Mouse (Mus musculus) spleen, adult 18-20 months (tissue): ENCODE measurements around the gene Pde10a.

ENCODE experiments used
- DNase-seq, 2 experiments: peaks; one replicate each; pipeline ENCODE4 v3.0.0; 2022; ENCODE audit warnings: mixed read lengths in 2 of 2

Gene Pde10a

GRCm38 (mm10) chr17:8526815-8527261, 1.7 kb downstream of the Pde10a start:
- no peak for DNase-seq

- DNase-seq = no peak
Measured at GRCm38 (mm10) chr17:8528641-8529040, 3.5 kb downstream of the Pde10a start.

- no peak for DNase-seq
Measured at GRCm38 (mm10) chr17:8532609-8533008, 7.4 kb downstream of the Pde10a start.

- no peak for DNase-seq
Measured at GRCm38 (mm10) chr17:8533828-8534227, 8.7 kb downstream of the Pde10a start.

GRCm38 (mm10) chr17:8536522-8536921, 11.3 kb downstream of the Pde10a start:
- no peak for DNase-seq

GRCm38 (mm10) chr17:8538102-8538501, 12.9 kb downstream of the Pde10a start:
- DNase-seq = no peak

GRCm38 (mm10) chr17:8541974-8542538, 16.9 kb downstream of the Pde10a start:
- DNase-seq = no peak

GRCm38 (mm10) chr17:8546366-8546765, 21.2 kb downstream of the Pde10a start:
- no peak for DNase-seq

GRCm38 (mm10) chr17:8548733-8549132, 23.6 kb downstream of the Pde10a start:
- DNase-seq = no peak

- DNase-seq = no peak
Measured at GRCm38 (mm10) chr17:8551641-8552040, 26.5 kb downstream of the Pde10a start.

- no peak for DNase-seq
Measured at GRCm38 (mm10) chr17:8552346-8553035, 27.3 kb downstream of the Pde10a start.

GRCm38 (mm10) chr17:8553601-8554000, 28.4 kb downstream of the Pde10a start:
- no peak for DNase-seq

- no peak for DNase-seq
Measured at GRCm38 (mm10) chr17:8554219-8554618, 29.0 kb downstream of the Pde10a start.

- DNase-seq = no peak
Measured at GRCm38 (mm10) chr17:8555785-8556184, 30.6 kb downstream of the Pde10a start.

GRCm38 (mm10) chr17:8556223-8556622, 31.1 kb downstream of the Pde10a start:
- DNase-seq = no peak

GRCm38 (mm10) chr17:8557926-8558325, 32.8 kb downstream of the Pde10a start:
- no peak for DNase-seq

GRCm38 (mm10) chr17:8562101-8562885, 37.1 kb downstream of the Pde10a start:
- DNase-seq = no peak

GRCm38 (mm10) chr17:8562886-8563280, 37.7 kb downstream of the Pde10a start:
- DNase-seq = no peak

GRCm38 (mm10) chr17:8566850-8567249, 41.7 kb downstream of the Pde10a start, which contains the start of gene Gm17087:
Gene Gm17087, minus strand, starts transcription at chr17:8566950.
- no peak for DNase-seq

- DNase-seq = no peak
Measured at GRCm38 (mm10) chr17:8573542-8574260, 48.5 kb downstream of the Pde10a start.

- no peak for DNase-seq
Measured at GRCm38 (mm10) chr17:8580360-8580759, 55.2 kb downstream of the Pde10a start.

GRCm38 (mm10) chr17:8581579-8581978, 56.4 kb downstream of the Pde10a start:
- no peak for DNase-seq
